Mouse (Mus musculus) mouse trophoblast stem cell (cell line): ENCODE data around the gene C4b.
"Not testable (repeated sequence)": the region's sequence is repeated elsewhere in the genome, so short reads cannot be mapped to it uniquely, and the experiment has no call there.

Experiments used
- in situ Hi-C, 2 experiments: fragments of 300-500 bp; cut with MseI, MboI; formaldehyde crosslinking; loops; 2 replicates in 1 of 2; 3 replicates in 1 of 2; pipeline ENCODE4 v1.15.1; 2025

C4b gene

GRCm38 (mm10) chr17:34743719-34744118, at the start of gene C4b:
Gene C4b, minus strand, starts transcription at chr17:34743882.
- in situ Hi-C loops: no loop called here

GRCm38 (mm10) chr17:34777680-34778325, 34.1 kb upstream of the C4b start:
- in situ Hi-C loops: no loop called here

GRCm38 (mm10) chr17:34761471-34761870, 17.8 kb upstream of the C4b start:
- in situ Hi-C loops: no loop called here

- in situ Hi-C loops: no loop called here
These were observed 2.8 kb upstream of the C4b start for GRCm38 (mm10) chr17:34746531-34746930.

- in situ Hi-C loops: not testable (repeated sequence)
These were observed 1.5 kb upstream of the C4b start for GRCm38 (mm10) chr17:34745166-34745565.

- in situ Hi-C loops: not testable (repeated sequence)
These were observed 929 bp upstream of the C4b start for GRCm38 (mm10) chr17:34744611-34745010.

GRCm38 (mm10) chr17:34744206-34744605, 524 bp upstream of the C4b start:
- in situ Hi-C loops: no loop called here

- in situ Hi-C loops: no loop called here
These were observed 3.4 kb downstream of the C4b start for GRCm38 (mm10) chr17:34740280-34740679.

GRCm38 (mm10) chr17:34739708-34740107, 4.0 kb downstream of the C4b start:
- in situ Hi-C loops: not testable (repeated sequence)

GRCm38 (mm10) chr17:34737466-34737865, 6.2 kb downstream of the C4b start:
- in situ Hi-C loops: not testable (repeated sequence)

- in situ Hi-C loops: not testable (repeated sequence)
These were observed 13.7 kb downstream of the C4b start for GRCm38 (mm10) chr17:34729779-34730553.

GRCm38 (mm10) chr17:34729155-34729554, 14.5 kb downstream of the C4b start:
- in situ Hi-C loops: not testable (repeated sequence)

- in situ Hi-C loops: no loop called here
These were observed 15.8 kb downstream of the C4b start for GRCm38 (mm10) chr17:34727887-34728286.

GRCm38 (mm10) chr17:34723066-34723465, 20.6 kb downstream of the C4b start:
- in situ Hi-C loops: loop anchor here in 1 of 2 experiments (5.0 kb wide), 1 partner anchor 79 kb away; the partner anchor contains the start of gene Cyp21a1

- in situ Hi-C loops: loop anchor here in 1 of 2 experiments (5.0 kb wide), 1 partner anchor 80 kb away; the partner anchor contains the start of gene Cyp21a1
These were observed 21.4 kb downstream of the C4b start for GRCm38 (mm10) chr17:34722238-34722637.

GRCm38 (mm10) chr17:34719886-34720285, 23.8 kb downstream of the C4b start:
- in situ Hi-C loops: loop anchor here in 1 of 2 experiments (5.0 to 10.0 kb wide), 2 partner anchors 55 to 82 kb away; partner anchors contain the start of gene Cyp21a1

GRCm38 (mm10) chr17:34717401-34717800, 26.3 kb downstream of the C4b start:
- in situ Hi-C loops: loop anchor here in 1 of 2 experiments (10.0 kb wide), 1 partner anchor 53 kb away; no protein-coding TSS in a partner anchor

- in situ Hi-C loops: loop anchor here in 1 of 2 experiments (10.0 kb wide), 1 partner anchor 51 kb away; no protein-coding TSS in a partner anchor
These were observed 27.4 kb downstream of the C4b start for GRCm38 (mm10) chr17:34716247-34716646.

GRCm38 (mm10) chr17:34715451-34715850, 28.2 kb downstream of the C4b start:
- in situ Hi-C loops: loop anchor here in 1 of 2 experiments (10.0 kb wide), 1 partner anchor 51 kb away; no protein-coding TSS in a partner anchor

- in situ Hi-C loops: loop anchor here in 1 of 2 experiments (10.0 kb wide), 1 partner anchor 50 kb away; no protein-coding TSS in a partner anchor
These were observed 28.7 kb downstream of the C4b start for GRCm38 (mm10) chr17:34714908-34715445.

GRCm38 (mm10) chr17:34714181-34714907, 29.3 kb downstream of the C4b start:
- in situ Hi-C loops: loop anchor here in 1 of 2 experiments (10.0 kb wide), 1 partner anchor 50 kb away; no protein-coding TSS in a partner anchor
